Mouse (Mus musculus): Measurements from ENCODE around the gene Dlgap1. TPM values are rescaled to one million over a fixed set of nuclear protein-coding genes. Genes with fewer than 3 reads are reported as not detected.

Gene Dlgap1
- polyA plus RNA-seq, 1 experiment = 310 TPM

DNA sequence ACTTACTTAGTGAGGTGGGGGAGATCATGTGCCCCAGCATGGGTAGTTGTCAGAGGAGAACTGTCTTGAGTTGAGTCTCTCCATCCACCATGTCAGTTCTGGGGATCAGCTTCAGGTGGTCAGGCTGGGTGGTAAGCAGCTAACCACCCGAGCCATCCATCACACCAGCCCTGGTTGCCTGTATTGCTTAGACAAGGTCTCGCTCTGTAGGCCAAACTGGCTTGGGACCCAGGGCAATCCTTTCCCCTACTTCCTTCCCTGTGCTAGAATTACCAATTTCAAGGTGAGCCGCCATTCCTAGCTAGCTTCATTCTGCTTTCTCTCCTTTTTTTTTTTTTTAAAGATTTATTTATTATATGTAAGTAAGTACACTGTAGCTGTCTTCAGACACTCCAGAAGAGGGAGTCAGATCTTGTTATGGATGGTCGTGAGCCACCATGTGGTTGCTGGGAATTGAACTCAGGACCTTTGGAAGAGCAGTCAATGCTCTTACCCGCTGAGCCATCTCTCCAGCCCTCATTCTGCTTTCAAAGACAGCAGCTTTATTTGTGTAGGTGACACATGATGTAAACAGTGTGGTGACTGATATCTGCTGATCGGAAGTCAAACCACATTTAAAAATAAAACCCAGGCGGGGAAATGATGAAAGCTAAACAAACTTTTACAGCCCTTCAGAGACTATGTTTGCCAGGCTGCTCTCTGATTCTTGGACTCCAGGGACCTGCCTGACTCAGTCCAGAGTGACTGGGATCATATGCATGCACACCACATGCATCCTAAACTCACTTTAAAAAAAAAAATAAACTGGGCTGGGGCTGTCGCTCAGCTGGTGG is 828.3 kb downstream of the Dlgap1 start:
- peaks cover 5% of the 10 kb centered on the region; the same call in 1 of the 2 replicates for H3K4me1 ChIP-seq (ENCODE audit: control insufficient read depth, insufficient read depth, low read length)
- TF ChIP-seq CTCF (IDR thresholded peaks at IDR 0.05; ENCODE audit: extremely low read depth, insufficient read depth, low read length) (no peak), POLR2A (IDR thresholded peaks at IDR 0.05; ENCODE audit: extremely low read depth, insufficient read depth, low read length) (no peak)
- no peak overlapping the region for H3K27ac ChIP-seq (ENCODE audit: insufficient read depth, low read length)
- no peak overlapping the region for H3K4me3 ChIP-seq (ENCODE audit: insufficient read depth, low read length)

DNA sequence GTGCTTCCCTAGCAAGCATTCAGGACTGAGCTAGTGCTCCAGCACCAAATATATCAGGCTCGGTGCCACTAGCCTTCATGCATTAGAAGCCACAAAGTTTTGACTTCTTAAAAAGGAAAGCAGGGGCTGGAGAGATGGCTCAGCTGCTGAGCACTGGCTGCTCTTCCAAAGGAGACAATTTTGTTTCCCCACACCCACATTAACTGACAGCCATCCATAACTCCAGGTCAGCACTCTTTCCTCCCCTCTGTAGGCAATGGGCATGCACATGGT is 828.8 kb downstream of the Dlgap1 start:
- TF ChIP-seq CTCF (IDR thresholded peaks at IDR 0.05; ENCODE audit: extremely low read depth, insufficient read depth, low read length) = no peak
- no peak for TF ChIP-seq POLR2A (IDR thresholded peaks at IDR 0.05; ENCODE audit: extremely low read depth, insufficient read depth, low read length)
- H3K27ac ChIP-seq (ENCODE audit: insufficient read depth, low read length) = no peak overlapping the region
- no peak overlapping the region for H3K4me3 ChIP-seq (ENCODE audit: insufficient read depth, low read length)
- H3K4me1 ChIP-seq (ENCODE audit: control insufficient read depth, insufficient read depth, low read length) = peaks cover 7% of the 10 kb centered on the region

DNA sequence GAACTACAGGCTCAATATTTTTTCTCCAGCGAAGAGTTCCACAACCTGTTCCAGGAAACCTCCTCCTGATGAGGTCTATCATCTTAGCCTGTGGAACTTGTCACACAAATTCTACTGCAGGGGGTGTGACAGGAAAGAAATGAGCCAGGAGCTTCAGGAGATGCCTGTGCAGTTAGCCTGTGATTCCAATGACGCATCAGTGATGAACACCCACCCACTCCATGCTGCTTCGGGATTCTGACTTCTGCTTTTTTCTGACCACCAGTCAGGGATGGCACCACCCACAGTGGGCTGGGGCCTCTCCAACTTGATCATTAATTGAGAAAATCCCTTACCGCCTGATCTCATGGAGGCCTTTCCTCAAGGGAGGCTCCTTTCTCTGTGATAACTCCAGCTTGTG is 830.4 kb downstream of the Dlgap1 start:
- no peak overlapping the region for H3K27ac ChIP-seq (ENCODE audit: insufficient read depth, low read length)
- H3K4me1 ChIP-seq (ENCODE audit: control insufficient read depth, insufficient read depth, low read length) = peaks cover 7% of the 10 kb centered on the region
- TF ChIP-seq CTCF (IDR thresholded peaks at IDR 0.05; ENCODE audit: extremely low read depth, insufficient read depth, low read length) = no peak
- H3K4me3 ChIP-seq (ENCODE audit: insufficient read depth, low read length) = no peak overlapping the region

DNA sequence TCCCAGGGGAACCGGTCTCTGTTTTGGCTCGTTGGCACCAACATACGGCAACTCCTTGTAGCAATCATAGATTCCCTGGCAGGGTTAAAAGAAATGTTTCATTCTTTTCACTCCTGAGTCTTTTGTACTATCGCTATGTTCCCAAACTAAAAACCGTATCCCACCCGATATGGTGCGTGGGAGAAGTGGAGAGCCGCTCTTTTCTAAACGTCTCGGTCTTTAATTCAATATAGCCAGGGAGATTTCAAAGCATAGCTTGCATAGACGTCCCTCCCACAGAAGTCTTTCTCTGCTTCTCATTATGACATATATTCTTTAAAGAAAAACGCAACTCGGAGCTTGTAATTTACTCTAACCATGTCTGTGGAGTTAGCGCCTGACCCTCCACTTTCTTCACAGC is 833.1 kb downstream of the Dlgap1 start:
- TF ChIP-seq CTCF (IDR thresholded peaks at IDR 0.05; ENCODE audit: extremely low read depth, insufficient read depth, low read length) (no peak), POLR2A (IDR thresholded peaks at IDR 0.05; ENCODE audit: extremely low read depth, insufficient read depth, low read length) (no peak)
- Histone ChIP-seq H3K27ac (ENCODE audit: insufficient read depth, low read length) (no peak overlapping the region), H3K4me3 (ENCODE audit: insufficient read depth, low read length) (no peak overlapping the region), H3K4me1 (ENCODE audit: control insufficient read depth, insufficient read depth, low read length) (peaks cover 7% of the 10 kb centered on the region)

DNA sequence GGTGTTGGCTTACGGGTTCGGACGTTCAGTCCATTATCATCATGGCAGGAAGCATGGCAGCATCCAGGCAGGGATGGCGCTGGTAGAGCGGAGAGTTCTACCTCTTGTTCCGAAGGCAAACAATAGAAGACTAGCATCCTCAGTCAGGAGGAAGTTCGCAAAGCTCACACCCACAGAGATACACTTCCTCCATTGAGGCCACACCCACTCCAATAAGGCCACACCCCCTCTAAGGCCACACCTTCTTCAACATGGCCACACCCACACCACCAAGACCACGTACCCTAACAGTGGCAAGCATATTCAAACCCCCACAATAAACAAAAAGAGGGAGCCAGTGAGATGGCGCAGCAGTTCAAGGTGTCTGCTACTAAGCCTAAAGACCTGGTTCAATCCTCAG is 837.0 kb downstream of the Dlgap1 start:
- Histone ChIP-seq H3K27ac (ENCODE audit: insufficient read depth, low read length) (no peak overlapping the region), H3K4me1 (ENCODE audit: control insufficient read depth, insufficient read depth, low read length) (peaks cover 4% of the 10 kb centered on the region), H3K4me3 (ENCODE audit: insufficient read depth, low read length) (no peak overlapping the region)
- TF ChIP-seq CTCF (IDR thresholded peaks at IDR 0.05; ENCODE audit: extremely low read depth, insufficient read depth, low read length) = no peak
- no peak for TF ChIP-seq POLR2A (IDR thresholded peaks at IDR 0.05; ENCODE audit: extremely low read depth, insufficient read depth, low read length)

DNA sequence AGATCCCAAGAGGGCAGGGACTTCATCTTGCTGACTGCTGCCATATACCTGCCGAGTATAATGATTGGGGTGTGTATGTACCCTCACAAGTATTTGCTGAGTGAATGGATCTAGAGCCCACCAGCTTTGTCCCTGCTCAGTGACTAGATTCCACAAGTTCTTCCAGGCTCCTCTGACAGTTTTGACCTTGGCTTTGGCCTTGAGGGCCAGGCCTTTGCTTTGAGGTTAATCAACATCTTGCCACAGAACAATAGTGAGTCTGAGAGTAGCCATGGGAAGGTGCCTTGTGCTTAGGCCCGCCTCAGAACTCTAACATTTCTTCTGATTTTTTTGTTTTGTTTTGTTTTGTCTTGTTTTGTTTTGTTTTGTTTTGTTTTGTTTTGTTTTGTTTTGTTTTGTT is 837.7 kb downstream of the Dlgap1 start:
- Histone ChIP-seq H3K4me1 (ENCODE audit: control insufficient read depth, insufficient read depth, low read length) (peaks cover 4% of the 10 kb centered on the region), H3K4me3 (ENCODE audit: insufficient read depth, low read length) (no peak overlapping the region), H3K27ac (ENCODE audit: insufficient read depth, low read length) (no peak overlapping the region)
- TF ChIP-seq POLR2A (IDR thresholded peaks at IDR 0.05; ENCODE audit: extremely low read depth, insufficient read depth, low read length) (no peak), CTCF (IDR thresholded peaks at IDR 0.05; ENCODE audit: extremely low read depth, insufficient read depth, low read length) (no peak)

DNA sequence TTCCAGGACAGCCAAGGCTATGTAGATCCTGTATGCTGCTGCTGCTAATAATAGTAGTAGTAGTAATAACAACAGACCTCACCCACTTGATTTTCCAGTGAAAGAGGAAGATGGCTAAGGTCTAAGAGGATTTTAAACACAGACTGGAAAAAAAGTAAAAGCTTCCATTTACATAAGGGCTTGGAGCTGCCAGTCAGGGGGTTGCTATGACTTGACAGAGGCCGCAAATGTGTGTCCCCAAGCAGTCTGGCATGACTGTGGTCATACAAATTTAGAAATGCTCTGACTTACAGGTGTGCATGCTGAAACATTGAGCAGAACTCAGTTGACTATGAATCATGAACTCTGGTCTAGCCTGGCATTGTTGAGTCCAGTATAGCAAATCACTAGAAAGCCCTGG is 839.0 kb downstream of the Dlgap1 start:
- Histone ChIP-seq H3K4me3 (ENCODE audit: insufficient read depth, low read length) (no peak overlapping the region), H3K27ac (ENCODE audit: insufficient read depth, low read length) (no peak overlapping the region), H3K4me1 (ENCODE audit: control insufficient read depth, insufficient read depth, low read length) (no peaks in the 10 kb centered on the region)
- TF ChIP-seq CTCF (IDR thresholded peaks at IDR 0.05; ENCODE audit: extremely low read depth, insufficient read depth, low read length) (no peak), POLR2A (IDR thresholded peaks at IDR 0.05; ENCODE audit: extremely low read depth, insufficient read depth, low read length) (no peak)

DNA sequence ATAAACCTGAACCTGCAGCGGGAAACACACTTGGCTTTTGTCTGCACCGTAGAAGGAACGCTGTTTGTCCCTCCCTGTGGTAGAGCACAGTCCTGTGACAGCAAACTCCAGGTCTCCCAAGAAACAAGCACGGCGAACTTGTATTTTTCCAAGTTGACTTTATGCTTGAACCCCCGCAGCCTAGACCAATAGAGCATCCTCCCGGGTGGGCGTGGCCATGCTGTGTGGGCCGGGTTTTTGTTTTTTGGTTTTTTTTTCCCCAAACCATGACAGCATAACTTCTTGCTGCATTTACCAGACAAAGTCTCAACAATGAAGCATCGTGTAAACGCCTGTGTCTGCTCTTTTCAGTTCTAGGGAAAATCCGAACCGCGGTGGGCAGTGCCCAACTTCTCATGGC is 840.0 kb downstream of the Dlgap1 start:
- TF ChIP-seq POLR2A (IDR thresholded peaks at IDR 0.05; ENCODE audit: extremely low read depth, insufficient read depth, low read length) = no peak
- Histone ChIP-seq H3K4me1 (ENCODE audit: control insufficient read depth, insufficient read depth, low read length) (no peaks in the 10 kb centered on the region), H3K27ac (ENCODE audit: insufficient read depth, low read length) (no peak overlapping the region), H3K4me3 (ENCODE audit: insufficient read depth, low read length) (no peak overlapping the region)

DNA sequence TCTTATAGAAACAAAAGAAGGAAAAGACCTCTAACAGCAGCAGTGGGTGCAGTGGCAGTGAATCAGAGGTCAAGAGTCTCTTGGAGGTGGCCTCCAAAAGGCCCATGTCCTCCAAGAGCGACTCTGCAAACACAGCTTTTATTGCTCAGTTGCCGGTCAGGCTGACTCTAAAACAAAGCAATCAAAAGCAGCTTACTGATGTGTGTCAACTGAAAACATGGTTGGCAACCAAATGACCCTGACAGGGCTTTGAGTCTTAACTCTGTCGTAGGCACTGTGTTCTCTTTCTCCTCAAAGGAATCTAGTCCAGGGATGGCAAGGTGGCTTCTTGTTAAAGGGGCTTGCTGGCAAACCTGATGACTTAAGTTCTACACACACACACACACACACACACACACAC is 840.9 kb downstream of the Dlgap1 start:
- Histone ChIP-seq H3K27ac (ENCODE audit: insufficient read depth, low read length) (no peak overlapping the region), H3K4me3 (ENCODE audit: insufficient read depth, low read length) (no peak overlapping the region), H3K4me1 (ENCODE audit: control insufficient read depth, insufficient read depth, low read length) (no peaks in the 10 kb centered on the region)
- TF ChIP-seq CTCF (IDR thresholded peaks at IDR 0.05; ENCODE audit: extremely low read depth, insufficient read depth, low read length) (no peak), POLR2A (IDR thresholded peaks at IDR 0.05; ENCODE audit: extremely low read depth, insufficient read depth, low read length) (no peak)

DNA sequence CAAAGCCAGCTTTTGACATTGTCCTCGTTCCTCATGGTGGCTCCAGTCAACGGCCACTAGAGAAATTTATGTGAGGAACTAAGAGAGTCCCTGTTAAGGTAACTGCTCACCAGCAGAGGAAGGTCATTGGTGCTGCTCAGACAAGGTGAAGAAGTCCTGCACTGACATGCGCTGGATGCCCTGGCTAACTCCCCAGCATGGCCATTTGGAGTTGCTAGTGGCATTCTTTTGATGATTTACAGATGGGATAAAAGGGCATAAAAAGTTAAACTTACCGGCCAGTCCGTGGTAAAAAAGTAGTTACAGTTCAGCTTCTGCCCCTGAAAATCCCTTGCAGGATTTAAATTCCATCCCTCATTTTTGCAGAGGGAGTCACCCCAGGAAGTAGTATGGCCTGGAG is 841.9 kb downstream of the Dlgap1 start:
- Histone ChIP-seq H3K27ac (ENCODE audit: insufficient read depth, low read length) (no peak overlapping the region), H3K4me3 (ENCODE audit: insufficient read depth, low read length) (no peak overlapping the region), H3K4me1 (ENCODE audit: control insufficient read depth, insufficient read depth, low read length) (no peaks in the 10 kb centered on the region)
- TF ChIP-seq CTCF (IDR thresholded peaks at IDR 0.05; ENCODE audit: extremely low read depth, insufficient read depth, low read length) = no peak
- TF ChIP-seq POLR2A (IDR thresholded peaks at IDR 0.05; ENCODE audit: extremely low read depth, insufficient read depth, low read length) = no peak
